Mouse (Mus musculus): ENCODE data around the gene E030018B13Rik. TPM values are rescaled to one million over a fixed set of nuclear protein-coding genes. Genes with fewer than 3 reads are reported as not detected.
A peak's percentile ranks its signal among the peaks of the same experiment; 100 is the strongest.

E030018B13Rik gene
- polyA plus RNA-seq, 1 experiment from 2014 or later: 0.22 TPM

DNA sequence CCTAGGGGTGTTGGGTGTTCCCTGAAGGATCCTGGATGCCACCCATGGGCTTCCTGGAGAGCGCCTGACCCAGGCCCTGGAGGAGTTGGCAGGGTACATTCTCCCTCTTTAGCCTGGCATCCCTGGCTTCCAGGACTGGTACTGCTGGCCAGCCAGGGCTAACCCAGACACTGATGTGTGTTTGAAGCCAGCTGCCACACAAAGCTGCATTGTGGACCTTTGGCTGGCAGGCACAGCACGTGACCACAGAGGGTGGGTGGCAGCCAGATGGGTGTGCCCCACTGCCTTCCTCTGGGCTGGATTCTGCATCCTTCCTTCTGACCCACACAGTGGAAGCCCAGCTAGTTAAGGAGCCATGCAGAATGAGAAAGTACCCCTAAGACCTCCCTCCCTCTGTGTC, 48.5 kb downstream of the E030018B13Rik start:
- Histone ChIP-seq H3K27ac (peak overlapping the region; percentile 36), H3K36me3 (ENCODE audit: poor library complexity, severe bottlenecking) (no peaks in the 10 kb centered on the region), H3K4me2 (no peak overlapping the region), H3K27me3 (no peaks in the 10 kb centered on the region), H3K9me3 (replicated peaks) (no peaks in the 10 kb centered on the region), H3K4me1 (peaks cover 19% of the 10 kb centered on the region), H3K4me3 (no peak overlapping the region), H3K9ac (no peak overlapping the region)
- ATAC-seq: peak; percentile 92
- WGBS: 63% methylated on average over 2 of the region's 2 CpGs

DNA sequence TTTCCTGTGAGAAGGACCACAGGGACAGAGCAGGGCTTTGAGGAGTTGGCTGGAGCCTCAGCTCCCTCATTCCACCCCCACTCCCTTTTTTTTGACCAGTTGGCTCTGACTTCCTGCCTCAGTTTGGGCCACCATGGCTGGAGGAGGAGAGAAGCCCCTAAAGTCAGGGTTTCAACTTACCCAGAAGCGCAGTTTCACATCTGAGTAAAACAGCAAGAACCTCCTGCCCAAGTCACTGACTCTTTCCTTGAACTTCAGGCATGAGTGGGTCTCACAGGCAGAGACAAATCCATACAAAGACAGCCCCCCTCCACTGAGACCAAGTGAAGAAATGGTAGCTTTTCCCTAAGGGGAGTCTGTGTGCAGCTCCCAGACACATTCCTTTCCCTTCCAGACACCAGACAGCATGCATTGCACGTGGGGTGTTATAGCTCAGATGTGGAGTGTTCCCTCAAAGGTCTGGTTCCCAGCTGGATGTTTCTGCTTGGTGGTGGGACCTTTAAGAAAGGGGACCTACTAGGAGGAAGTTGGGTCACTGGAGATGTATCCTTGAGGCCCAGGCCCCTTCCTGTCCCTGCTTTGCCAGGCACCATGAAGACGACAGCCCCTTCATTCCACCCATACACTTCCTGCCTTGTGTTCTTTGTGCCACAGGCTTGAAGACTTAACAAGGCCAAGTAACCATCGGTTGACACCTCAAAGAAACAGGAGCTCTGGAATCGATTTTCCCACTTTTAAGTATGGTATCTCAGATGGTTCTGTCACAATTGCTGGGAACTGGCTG, 49.2 kb downstream of the E030018B13Rik start:
- Histone ChIP-seq H3K4me2 (no peak overlapping the region), H3K4me1 (peaks cover 24% of the 10 kb centered on the region), H3K9ac (no peak overlapping the region), H3K4me3 (no peak overlapping the region), H3K27ac (peak overlapping the region; percentile 36), H3K27me3 (no peaks in the 10 kb centered on the region), H3K9me3 (replicated peaks) (no peaks in the 10 kb centered on the region), H3K36me3 (ENCODE audit: poor library complexity, severe bottlenecking) (no peaks in the 10 kb centered on the region)
- ATAC-seq: no peak
- WGBS: 86% methylated on average over 5 of the region's 5 CpGs

DNA sequence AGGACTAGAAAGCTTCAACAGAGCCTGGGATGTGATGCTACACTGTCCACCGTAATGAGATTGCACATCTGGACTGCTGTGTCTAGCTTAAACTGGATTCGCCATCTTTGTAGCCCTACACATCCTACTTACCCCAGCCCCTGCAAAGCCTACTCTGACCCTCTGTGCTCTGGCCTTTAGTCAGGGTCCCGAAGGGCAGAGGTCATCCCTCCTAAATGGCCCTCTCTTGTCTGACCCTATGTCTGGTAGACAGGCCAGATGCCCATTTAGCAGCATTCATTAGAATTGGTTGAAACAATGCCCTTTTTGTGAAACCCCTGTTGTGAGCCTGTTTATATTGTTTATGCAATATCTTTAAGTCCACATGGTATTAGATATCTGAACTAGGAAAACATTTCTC, 53.3 kb downstream of the E030018B13Rik start:
- peaks cover 26% of the 10 kb centered on the region for H3K4me1 ChIP-seq
- no peaks in the 10 kb centered on the region for H3K9me3 ChIP-seq (replicated peaks)
- H3K27ac ChIP-seq: no peak overlapping the region
- no peaks in the 10 kb centered on the region for H3K27me3 ChIP-seq
- no peak overlapping the region for H3K4me2 ChIP-seq
- H3K4me3 ChIP-seq: no peak overlapping the region
- 58% methylated on average over 3 of the region's 3 CpGs for WGBS
- H3K36me3 ChIP-seq (ENCODE audit: poor library complexity, severe bottlenecking): no peaks in the 10 kb centered on the region
- no peak overlapping the region for H3K9ac ChIP-seq
- no peak for ATAC-seq

Other genes starting within 250 kb of the E030018B13Rik start
- 30.4 and 33.5 TPM in 2 replicates for gene Klf13, start 22.1 kb downstream of the E030018B13Rik start, polyA plus RNA-seq (2015; fragmentation: Nextera tagmentation; extraction: Ambion mirVana)
- 0.13 and 0.47 TPM in 2 replicates for gene Trpm1, start 237.0 kb downstream of the E030018B13Rik start, polyA plus RNA-seq (2015; fragmentation: Nextera tagmentation; extraction: Ambion mirVana)

Data from forebrain, embryonic 13.5 days (tissue).